Mouse (Mus musculus) olfactory bulb, adult 2 months (tissue): ENCODE data around the gene Pck2.

Experiments used
- CTCF ChIP-seq: fragments of 200-500 bp; IDR thresholded peaks from 2 replicates; pipeline ENCODE4 v1.5.1; 2012; ENCODE audit warnings: low read depth, mild to moderate bottlenecking, low read length, moderate library complexity; ENCODE audit not compliant: insufficient read depth
- POLR2A ChIP-seq: fragments of 200-500 bp; IDR thresholded peaks from 2 replicates; pipeline ENCODE4 v1.6.1; 2012; ENCODE audit warnings: mild to moderate bottlenecking, low read depth, low read length, moderate library complexity; ENCODE audit not compliant: insufficient read depth

DNA sequence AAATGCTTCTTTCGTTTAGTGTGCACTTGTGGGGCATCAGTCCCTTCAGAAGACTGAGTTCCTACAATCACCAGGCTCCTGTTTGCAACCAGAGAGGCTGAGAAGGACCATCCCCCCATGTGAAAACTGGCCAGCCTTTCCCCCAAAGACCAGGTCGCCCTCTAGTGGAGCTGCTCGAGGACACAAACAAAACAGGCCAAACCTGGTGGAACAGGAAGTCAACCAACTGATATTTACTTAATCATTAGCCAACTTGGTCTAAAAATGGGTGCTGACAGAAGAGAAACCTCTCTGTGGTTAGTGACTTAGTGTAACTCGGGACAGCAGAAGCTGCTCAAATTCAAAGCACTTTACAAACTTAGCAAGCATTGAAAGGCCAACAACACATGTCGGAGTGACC, 16.9 kb downstream of the Pck2 start:
- TF ChIP-seq CTCF: peak; percentile 45; the same call in 1 of the 2 replicates
- no peak for TF ChIP-seq POLR2A
